ENCODE assay signal across 12 mouse cellular contexts in genomic region chr14:7842631-7843332, GRCm38 (mm10). TPM values are rescaled to one million over a fixed set of nuclear protein-coding genes. Genes with fewer than 3 reads are reported as not detected.
DNase-seq lines count a peak whose midpoint lies in the region; ATAC-seq lines count a peak whose summit lies in the region.
"Had no signal": no experiment of that assay in that cellular context is flagged by ENCODE, and none has a peak within 500 bp of the region (broad histone marks: within the 10 kb centered on the region; RNA-seq: fewer than 3 reads in every experiment).

No protein-coding gene starts in this region.

- no peaks in the 10 kb centered on the region for H3K9me3 ChIP-seq in hindbrain, embryonic 13.5 days
- H3K9me3 ChIP-seq in hindbrain, embryonic 11.5 days (ENCODE audit: control insufficient read depth, low read length) = no peaks in the 10 kb centered on the region
- no peaks in the 10 kb centered on the region for H3K9me3 ChIP-seq in heart, embryonic 16.5 days (replicated peaks; ENCODE audit: control insufficient read depth, low read length)
- no peaks in the 10 kb centered on the region for H3K9me3 ChIP-seq in limb, embryonic 10.5 days (replicated peaks)
- H3K9me3 ChIP-seq: lung, embryonic 15.5 days had no signal

- 72% methylated on average over 15 of the region's 15 CpGs for WGBS in hindbrain, embryonic 13.5 days
- 80% methylated on average over 15 of the region's 15 CpGs for WGBS in hindbrain, embryonic 11.5 days
- 64% methylated on average over 15 of the region's 15 CpGs for WGBS in heart, embryonic 16.5 days
- WGBS in limb, embryonic 10.5 days = 72% methylated on average over 15 of the region's 15 CpGs

- H3K27me3 ChIP-seq in hindbrain, embryonic 13.5 days = no peaks in the 10 kb centered on the region
- no peaks in the 10 kb centered on the region for H3K27me3 ChIP-seq in hindbrain, embryonic 11.5 days (ENCODE audit: control insufficient read depth, insufficient read depth, low read length)
- no peaks in the 10 kb centered on the region for H3K27me3 ChIP-seq in heart, embryonic 16.5 days (ENCODE audit: control insufficient read depth, insufficient read depth, low read length)
- no peaks in the 10 kb centered on the region for H3K27me3 ChIP-seq in limb, embryonic 10.5 days (ENCODE audit: low read depth, poor library complexity, severe bottlenecking)
- H3K27me3 ChIP-seq: lung, embryonic 15.5 days had no signal

- ATAC-seq in hindbrain, embryonic 13.5 days (ENCODE audit: low FRiP score) = no peak
- no peak for ATAC-seq in hindbrain, embryonic 11.5 days (ENCODE audit: low FRiP score)
- ATAC-seq in heart, embryonic 16.5 days (replicated peaks; ENCODE audit: extremely low read depth, insufficient read depth, low FRiP score) = no peak

- peaks cover 20% of the 10 kb centered on the region for H3K4me1 ChIP-seq in hindbrain, embryonic 13.5 days (replicated peaks)
- no peaks in the 10 kb centered on the region for H3K4me1 ChIP-seq in hindbrain, embryonic 11.5 days (replicated peaks; ENCODE audit: control insufficient read depth, insufficient read depth, low read length)
- H3K4me1 ChIP-seq in heart, embryonic 16.5 days (ENCODE audit: control insufficient read depth, insufficient read depth, low read length) = peaks cover 11% of the 10 kb centered on the region
- H3K4me1 ChIP-seq in limb, embryonic 10.5 days = peaks cover 59% of the 10 kb centered on the region

- no peak overlapping the region for H3K4me2 ChIP-seq in hindbrain, embryonic 13.5 days
- no peak overlapping the region for H3K4me2 ChIP-seq in hindbrain, embryonic 11.5 days (replicated peaks; ENCODE audit: low read depth, low read length)
- H3K4me2 ChIP-seq in heart, embryonic 16.5 days (ENCODE audit: low read depth, low read length) = no peak overlapping the region
- H3K4me2 ChIP-seq: lung, embryonic 15.5 days had no signal

- no peaks in the 10 kb centered on the region for H3K36me3 ChIP-seq in hindbrain, embryonic 13.5 days
- H3K36me3 ChIP-seq in hindbrain, embryonic 11.5 days (ENCODE audit: control insufficient read depth, insufficient read depth, low read length) = no peaks in the 10 kb centered on the region
- H3K36me3 ChIP-seq in heart, embryonic 16.5 days (ENCODE audit: control insufficient read depth, insufficient read depth) = no peaks in the 10 kb centered on the region
- peaks cover 7% of the 10 kb centered on the region; the same call in 1 of the 2 replicates for H3K36me3 ChIP-seq in limb, embryonic 10.5 days
- H3K36me3 ChIP-seq: lung, embryonic 15.5 days had no signal

- no peak overlapping the region for H3K9ac ChIP-seq in hindbrain, embryonic 13.5 days
- H3K9ac ChIP-seq in hindbrain, embryonic 11.5 days (ENCODE audit: low read depth, low read length) = no peak overlapping the region
- H3K9ac ChIP-seq in heart, embryonic 16.5 days (ENCODE audit: low read length) = no peak overlapping the region
- H3K9ac ChIP-seq: lung, embryonic 15.5 days had no signal

- H3K27ac ChIP-seq in hindbrain, embryonic 13.5 days = 0 out of 2 replicates have a peak overlapping the region, but pooled peaks have one; percentile 18
- no peak overlapping the region for H3K27ac ChIP-seq in hindbrain, embryonic 11.5 days (ENCODE audit: low read depth, low read length)
- peak overlapping the region; percentile 41; the same call in 1 of the 2 replicates for H3K27ac ChIP-seq in heart, embryonic 16.5 days (ENCODE audit: low read length)
- H3K27ac ChIP-seq in limb, embryonic 10.5 days = 0 out of 2 replicates have a peak overlapping the region, but pooled peaks have one; percentile 7
- H3K27ac ChIP-seq: lung, embryonic 15.5 days had no signal

- H3K4me3 ChIP-seq in hindbrain, embryonic 13.5 days = no peak overlapping the region
- no peak overlapping the region for H3K4me3 ChIP-seq in hindbrain, embryonic 11.5 days (ENCODE audit: low read depth, low read length)
- H3K4me3 ChIP-seq in heart, embryonic 16.5 days (ENCODE audit: low read length) = no peak overlapping the region
- no peak overlapping the region for H3K4me3 ChIP-seq in limb, embryonic 10.5 days
- H3K4me3 ChIP-seq: lung, embryonic 15.5 days had no signal

- DNase-seq in hindbrain, embryonic 11.5 days (ENCODE audit: low spot score) = no peak
- DNase-seq in adrenal gland, postnatal 36 days = peak; percentile 64 to 68
- DNase-seq in limb, embryonic 10.5 days (ENCODE audit: low spot score) = no peak
- no peak for DNase-seq in testis, postnatal 10 days (ENCODE audit: low spot score)
- no peak for DNase-seq in layer of hippocampus, postnatal 10 days (ENCODE audit: low spot score in 2 of 2)
- DNase-seq in left cerebral cortex, adult 9 months (ENCODE audit: low spot score in 2 of 2) = no peak
- DNase-seq: layer of hippocampus, adult 9-11 months; right cerebral cortex, postnatal 4 days had no signal

RNA-seq across cellular contexts. Expression of gene Flnb, which starts 25.0 kb away (rescaled TPM):
- polyA plus RNA-seq in hindbrain, embryonic 13.5 days (2015; fragmentation: Nextera tagmentation; extraction: Ambion mirVana) = 6.5 and 7.4 TPM in 2 replicates
- 12.9 and 16.5 TPM in 2 replicates for polyA plus RNA-seq in hindbrain, embryonic 11.5 days (2014; fragmentation: Nextera tagmentation; extraction: Ambion mirVana)
- 10 to 100 TPM; 41.7 to 74.9 TPM for total RNA-seq in adrenal gland, postnatal 36 days (2021)
- 9.2 and 14.4 TPM in 2 replicates for polyA plus RNA-seq in heart, embryonic 16.5 days (2015; fragmentation: Nextera tagmentation; extraction: Ambion mirVana)
- 18.7 and 31.3 TPM in 2 replicates for polyA plus RNA-seq in limb, embryonic 10.5 days (2016; fragmentation: Nextera tagmentation; extraction: Ambion mirVana)
- 10 to 100 TPM; 32.1 to 34.2 TPM for total RNA-seq in layer of hippocampus, postnatal 10 days (2021)

RNA-seq across cellular contexts. Expression of gene Gm26661, which starts 51.4 kb away (rescaled TPM):
- polyA plus RNA-seq in hindbrain, embryonic 13.5 days (2015; fragmentation: Nextera tagmentation; extraction: Ambion mirVana) = not detected in 2 replicates
- not detected in 2 replicates for polyA plus RNA-seq in hindbrain, embryonic 11.5 days (2014; fragmentation: Nextera tagmentation; extraction: Ambion mirVana)
- not detected for total RNA-seq in adrenal gland, postnatal 36 days (2021)
- polyA plus RNA-seq in heart, embryonic 16.5 days (2015; fragmentation: Nextera tagmentation; extraction: Ambion mirVana) = not detected in 2 replicates
- not detected in 2 replicates for polyA plus RNA-seq in limb, embryonic 10.5 days (2016; fragmentation: Nextera tagmentation; extraction: Ambion mirVana)
- total RNA-seq in layer of hippocampus, postnatal 10 days (2021) = not detected
- total RNA-seq: gastrocnemius, adult 8-10 months had no signal
- polyA plus RNA-seq: lung, embryonic 15.5 days had no signal

Comparison
In these comparisons a context has a peak if more than half of its experiments do, and no peak if none do; other contexts are left out.
1. DNase-seq: peak in adrenal gland, postnatal 36 days (2 of 2); none in hindbrain, embryonic 11.5 days (single experiment), limb, embryonic 10.5 days (single experiment), testis, postnatal 10 days (single experiment), layer of hippocampus, postnatal 10 days (0 of 2) and left cerebral cortex, adult 9 months (0 of 2).